Comparison of ENCODE assay signal across 8 mouse cellular contexts in genomic region chr2:150771169-150771568, GRCm38 (mm10). TPM values are rescaled to one million over a fixed set of nuclear protein-coding genes. Genes with fewer than 3 reads are reported as not detected.
DNase-seq lines count a peak whose midpoint lies in the region; ATAC-seq and TF ChIP-seq lines count a peak whose summit lies in the region.
"Had no signal": no experiment of that assay in that cellular context is flagged by ENCODE, and none has a peak within 500 bp of the region (broad histone marks: within the 10 kb centered on the region; RNA-seq: fewer than 3 reads in every experiment).

No protein-coding gene starts in this region.

- WGBS in heart, embryonic 16.5 days, result 42% methylated on average over 6 of the region's 6 CpGs
- 60% methylated on average over 6 of the region's 6 CpGs for WGBS in lung, embryonic 15.5 days
- WGBS in hindbrain, postnatal 0 days, result 70% methylated on average over 6 of the region's 6 CpGs
- WGBS in stomach, embryonic 15.5 days, result 65% methylated on average over 6 of the region's 6 CpGs

- peak overlapping the region; percentile 59 for H3K9ac ChIP-seq in heart, embryonic 16.5 days (ENCODE audit: low read length)
- H3K9ac ChIP-seq in lung, embryonic 15.5 days, result no peak overlapping the region
- no peak overlapping the region for H3K9ac ChIP-seq in hindbrain, postnatal 0 days (replicated peaks; ENCODE audit: low read length)
- H3K9ac ChIP-seq in stomach, embryonic 15.5 days, result no peak overlapping the region
- H3K9ac ChIP-seq: liver, embryonic 12.5 days had no signal

- no peak for TF ChIP-seq CTCF in hindbrain, postnatal 0 days (IDR thresholded peaks at IDR 0.05; ENCODE audit: low read depth)

- H3K36me3 ChIP-seq in heart, embryonic 16.5 days (ENCODE audit: control insufficient read depth, insufficient read depth), result no peaks in the 10 kb centered on the region
- no peaks in the 10 kb centered on the region for H3K36me3 ChIP-seq in lung, embryonic 15.5 days
- 0 out of 2 replicates have a peak, but pooled peaks cover 11% of the 10 kb centered on the region for H3K36me3 ChIP-seq in hindbrain, postnatal 0 days (ENCODE audit: insufficient read depth, low read length)
- H3K36me3 ChIP-seq in stomach, embryonic 15.5 days, result peaks cover 5% of the 10 kb centered on the region; the same call in 1 of the 2 replicates

- peak overlapping the region; percentile 35; the same call in 1 of the 2 replicates for H3K4me2 ChIP-seq in heart, embryonic 16.5 days (ENCODE audit: low read depth, low read length)
- H3K4me2 ChIP-seq in lung, embryonic 15.5 days, result no peak overlapping the region
- no peak overlapping the region for H3K4me2 ChIP-seq in hindbrain, postnatal 0 days (ENCODE audit: low read depth, low read length)
- H3K4me2 ChIP-seq in stomach, embryonic 15.5 days, result no peak overlapping the region
- H3K4me2 ChIP-seq: liver, embryonic 12.5 days had no signal

- peak overlapping the region; percentile 97 for H3K27ac ChIP-seq in heart, embryonic 16.5 days (ENCODE audit: low read length)
- peak overlapping the region; percentile 90 for H3K27ac ChIP-seq in lung, embryonic 15.5 days
- peak overlapping the region; percentile 45; the same call in 1 of the 2 replicates for H3K27ac ChIP-seq in hindbrain, postnatal 0 days
- H3K27ac ChIP-seq in stomach, embryonic 15.5 days, result peak overlapping the region; percentile 83
- H3K27ac ChIP-seq: liver, embryonic 12.5 days had no signal

- no peaks in the 10 kb centered on the region for H3K27me3 ChIP-seq in heart, embryonic 16.5 days (ENCODE audit: control insufficient read depth, insufficient read depth, low read length)
- no peaks in the 10 kb centered on the region for H3K27me3 ChIP-seq in lung, embryonic 15.5 days
- H3K27me3 ChIP-seq in hindbrain, postnatal 0 days (ENCODE audit: insufficient read depth, low read length), result no peaks in the 10 kb centered on the region
- H3K27me3 ChIP-seq in stomach, embryonic 15.5 days (replicated peaks), result no peaks in the 10 kb centered on the region
- H3K27me3 ChIP-seq: liver, embryonic 12.5 days had no signal

- H3K4me3 ChIP-seq in heart, embryonic 16.5 days (ENCODE audit: low read length), result no peak overlapping the region
- H3K4me3 ChIP-seq in lung, embryonic 15.5 days, result no peak overlapping the region
- H3K4me3 ChIP-seq in hindbrain, postnatal 0 days (ENCODE audit: low read length), result no peak overlapping the region
- no peak overlapping the region for H3K4me3 ChIP-seq in stomach, embryonic 15.5 days (replicated peaks)
- H3K4me3 ChIP-seq: liver, embryonic 12.5 days had no signal

- peaks cover 68% of the 10 kb centered on the region for H3K4me1 ChIP-seq in heart, embryonic 16.5 days (ENCODE audit: control insufficient read depth, insufficient read depth, low read length)
- peaks cover 55% of the 10 kb centered on the region for H3K4me1 ChIP-seq in lung, embryonic 15.5 days
- 0 out of 2 replicates have a peak, but pooled peaks cover 8% of the 10 kb centered on the region for H3K4me1 ChIP-seq in hindbrain, postnatal 0 days (ENCODE audit: insufficient read depth, low read length)
- peaks cover 31% of the 10 kb centered on the region for H3K4me1 ChIP-seq in stomach, embryonic 15.5 days

- no peaks in the 10 kb centered on the region for H3K9me3 ChIP-seq in heart, embryonic 16.5 days (replicated peaks; ENCODE audit: control insufficient read depth, low read length)
- H3K9me3 ChIP-seq in lung, embryonic 15.5 days, result no peaks in the 10 kb centered on the region
- H3K9me3 ChIP-seq in hindbrain, postnatal 0 days (ENCODE audit: low read length), result no peaks in the 10 kb centered on the region
- H3K9me3 ChIP-seq in stomach, embryonic 15.5 days, result no peaks in the 10 kb centered on the region
- H3K9me3 ChIP-seq: liver, embryonic 12.5 days had no signal

- DNase-seq in heart, postnatal 14 days, result no peak
- DNase-seq in lung, postnatal 10 days, result no peak
- DNase-seq in hindbrain, postnatal 0 days (ENCODE audit: low spot score), result no peak
- no peak for DNase-seq in right cerebral cortex, postnatal 4 days

- no peak for ATAC-seq in heart, embryonic 16.5 days (replicated peaks; ENCODE audit: extremely low read depth, insufficient read depth, low FRiP score)
- peak; percentile 33; the same call in 1 of the 2 replicates for ATAC-seq in lung, embryonic 15.5 days (ENCODE audit: borderline replicate concordance, extremely low read depth, low FRiP score, low TSS enrichment)
- no peak for ATAC-seq in hindbrain, postnatal 0 days
- no peak for ATAC-seq in stomach, embryonic 15.5 days (ENCODE audit: insufficient read depth, low FRiP score, low read depth)
- ATAC-seq: liver, embryonic 12.5 days had no signal

- intact Hi-C loops in heart, postnatal 14 days (cut with DNase I), result no loop called here

RNA-seq across cellular contexts. Expression of gene Pygb, which starts 15.4 kb away (rescaled TPM):
- 243 and 260 TPM in 2 replicates for polyA plus RNA-seq in heart, embryonic 16.5 days (2015; fragmentation: Nextera tagmentation; extraction: Ambion mirVana)
- 100 to 1,000 TPM; 413 to 424 TPM for total RNA-seq in heart, postnatal 14 days (2021)
- 88.9 and 91.7 TPM in 2 replicates for polyA plus RNA-seq in lung, embryonic 15.5 days (2015; fragmentation: Nextera tagmentation; extraction: Ambion mirVana)
- 302 and 317 TPM in 2 replicates for total RNA-seq in hindbrain, postnatal 0 days (2014; rRNA removed)
- 160 and 169 TPM in 2 replicates for polyA plus RNA-seq in hindbrain, postnatal 0 days (2015; fragmentation: Nextera tagmentation; extraction: Ambion mirVana)
- polyA plus RNA-seq in stomach, embryonic 15.5 days (2015; fragmentation: Nextera tagmentation; extraction: Ambion mirVana), result 97.5 and 99.4 TPM in 2 replicates

RNA-seq across cellular contexts. Expression of gene Entpd6, which starts 22.3 kb away (rescaled TPM):
- 24.0 and 24.3 TPM in 2 replicates for polyA plus RNA-seq in heart, embryonic 16.5 days (2015; fragmentation: Nextera tagmentation; extraction: Ambion mirVana)
- 10 to 100 TPM; 13.3 to 15.0 TPM for total RNA-seq in heart, postnatal 14 days (2021)
- polyA plus RNA-seq in lung, embryonic 15.5 days (2015; fragmentation: Nextera tagmentation; extraction: Ambion mirVana), result 33.4 and 35.5 TPM in 2 replicates
- 91.4 and 97.1 TPM in 2 replicates for total RNA-seq in hindbrain, postnatal 0 days (2014; rRNA removed)
- polyA plus RNA-seq in hindbrain, postnatal 0 days (2015; fragmentation: Nextera tagmentation; extraction: Ambion mirVana), result 76.8 and 79.5 TPM in 2 replicates
- polyA plus RNA-seq in stomach, embryonic 15.5 days (2015; fragmentation: Nextera tagmentation; extraction: Ambion mirVana), result 27.3 and 31.1 TPM in 2 replicates

Comparison
In these comparisons a context has a peak if more than half of its experiments do, and no peak if none do; other contexts are left out.
1. H3K27ac ChIP-seq: peak in every context shown above with its lines; median percentile 97 in heart, embryonic 16.5 days; 90 in lung, embryonic 15.5 days; 83 in stomach, embryonic 15.5 days; 45 in hindbrain, postnatal 0 days.